Mouse (Mus musculus) forebrain, embryonic 12.5 days (tissue): ENCODE measurements around the gene Lgr6. TPM values are rescaled to one million over a fixed set of nuclear protein-coding genes. Genes with fewer than 3 reads are reported as not detected.

Experiments
- ATAC-seq: fragments of 200-750 bp; cut with Nextera tagmentation; 2 replicates; pipeline ENCODE4 v1.8.0; 2017; ENCODE audit warnings: moderate TSS enrichment; ENCODE audit not compliant: low FRiP score
- H3K27ac ChIP-seq: fragments of 300-500 bp; sonication (generic); 2 replicates; pipeline ENCODE4 v1.5.1; 2016; ENCODE audit warnings: mild to moderate bottlenecking
- H3K27me3 ChIP-seq: fragments of 300-500 bp; sonication (generic); 2 replicates; pipeline ENCODE4 v1.6.1; 2016; ENCODE audit warnings: mild to moderate bottlenecking
- H3K36me3 ChIP-seq: fragments of 300-500 bp; sonication (generic); replicated peaks from 2 replicates; pipeline ENCODE4 v1.6.1; 2016; ENCODE audit warnings: mild to moderate bottlenecking
- H3K4me1 ChIP-seq: fragments of 300-500 bp; sonication (generic); 2 replicates; pipeline ENCODE4 v1.6.1; 2016
- H3K4me2 ChIP-seq: fragments of 300-500 bp; sonication (generic); 2 replicates; pipeline ENCODE4 v1.6.1; 2016; ENCODE audit warnings: mild to moderate bottlenecking, moderate library complexity
- H3K4me3 ChIP-seq: fragments of 300-500 bp; sonication (generic); replicated peaks from 2 replicates; pipeline ENCODE4 v1.5.1; 2016; ENCODE audit warnings: mild to moderate bottlenecking
- H3K9ac ChIP-seq: fragments of 300-500 bp; sonication (generic); 2 replicates; pipeline ENCODE4 v1.6.1; 2016; ENCODE audit warnings: mild to moderate bottlenecking
- H3K9me3 ChIP-seq: fragments of 300-500 bp; sonication (generic); 2 replicates; pipeline ENCODE4 v1.6.1; 2016
- WGBS: fragments of 180-500 bp; shearing (Covaris S2); methylation state at CpG from one replicate; pipeline ENCODE4 v1.1.7; 2016; 5-methylcytosine and 5-hydroxymethylcytosine counted together
- polyA plus RNA-seq: library from polyadenylated mRNA; unstranded; fragments of >200 nt; fragmentation: Nextera tagmentation; extraction: Ambion mirVana; gene quantifications from 2 replicates; pipeline ENCODE4 v1.2.1, GENCODE M21; 2016

Lgr6 gene
- polyA plus RNA-seq, 1 experiment from 2014 or later = 0.42 TPM

- peaks cover 11% of the 10 kb centered on the region; the same call in 1 of the 2 replicates for H3K4me1 ChIP-seq
- no peak overlapping the region for H3K9ac ChIP-seq
- H3K4me2 ChIP-seq = no peak overlapping the region
- no peaks in the 10 kb centered on the region for H3K9me3 ChIP-seq
- no peak overlapping the region for H3K4me3 ChIP-seq
- 89% methylated on average over 8 of the region's 8 CpGs for WGBS
- no peak for ATAC-seq
- no peaks in the 10 kb centered on the region for H3K36me3 ChIP-seq
- H3K27ac ChIP-seq = no peak overlapping the region
- H3K27me3 ChIP-seq = 0 out of 2 replicates have a peak, but pooled peaks cover 3% of the 10 kb centered on the region
Observed at GRCm38 (mm10) chr1:134998231-134998630, 106.8 kb downstream of the Lgr6 start.

- no peak for ATAC-seq
- WGBS = 78% methylated on average over 5 of the region's 5 CpGs
- Histone ChIP-seq H3K27ac (no peak overlapping the region), H3K9me3 (no peaks in the 10 kb centered on the region), H3K4me1 (peaks cover 7% of the 10 kb centered on the region; the same call in 1 of the 2 replicates), H3K4me2 (no peak overlapping the region), H3K27me3 (0 out of 2 replicates have a peak, but pooled peaks cover 3% of the 10 kb centered on the region), H3K9ac (no peak overlapping the region), H3K4me3 (no peak overlapping the region), H3K36me3 (no peaks in the 10 kb centered on the region)
Observed at GRCm38 (mm10) chr1:134997568-134997967, 107.5 kb downstream of the Lgr6 start.

- 87% methylated on average over 7 of the region's 7 CpGs for WGBS
- Histone ChIP-seq H3K4me3 (no peak overlapping the region), H3K9ac (no peak overlapping the region), H3K4me2 (no peak overlapping the region), H3K27me3 (0 out of 2 replicates have a peak, but pooled peaks cover 7% of the 10 kb centered on the region), H3K27ac (no peak overlapping the region), H3K36me3 (no peaks in the 10 kb centered on the region), H3K4me1 (peaks cover 7% of the 10 kb centered on the region; the same call in 1 of the 2 replicates), H3K9me3 (no peaks in the 10 kb centered on the region)
- no peak for ATAC-seq
Observed at GRCm38 (mm10) chr1:134996471-134996870, 108.6 kb downstream of the Lgr6 start.

- peaks cover 9% of the 10 kb centered on the region; the same call in 1 of the 2 replicates for H3K27me3 ChIP-seq
- H3K4me1 ChIP-seq = peaks cover 7% of the 10 kb centered on the region; the same call in 1 of the 2 replicates
- WGBS = 42% methylated on average over 1 of the region's 1 CpGs
- no peak overlapping the region for H3K9ac ChIP-seq
- ATAC-seq = no peak
- H3K4me2 ChIP-seq = no peak overlapping the region
- H3K4me3 ChIP-seq = no peak overlapping the region
- H3K36me3 ChIP-seq = no peaks in the 10 kb centered on the region
- no peaks in the 10 kb centered on the region for H3K9me3 ChIP-seq
- no peak overlapping the region for H3K27ac ChIP-seq
Observed at GRCm38 (mm10) chr1:134995954-134996353, 109.1 kb downstream of the Lgr6 start.

GRCm38 (mm10) chr1:134995437-134995836 is 109.6 kb downstream of the Lgr6 start:
- WGBS = 56% methylated on average over 4 of the region's 4 CpGs
- ATAC-seq = no peak

GRCm38 (mm10) chr1:134994739-134995138 is 110.3 kb downstream of the Lgr6 start:
- Histone ChIP-seq H3K27me3 (peaks cover 21% of the 10 kb centered on the region; the same call in 1 of the 2 replicates), H3K4me1 (peaks cover 7% of the 10 kb centered on the region; the same call in 1 of the 2 replicates), H3K9me3 (no peaks in the 10 kb centered on the region), H3K4me3 (no peak overlapping the region), H3K4me2 (no peak overlapping the region), H3K27ac (no peak overlapping the region), H3K36me3 (no peaks in the 10 kb centered on the region), H3K9ac (no peak overlapping the region)
- 72% methylated on average over 3 of the region's 3 CpGs for WGBS
- no peak for ATAC-seq

More at GRCm38 (mm10) chr1:134995437-134995836, 109.6 kb downstream of the Lgr6 start:
- Histone ChIP-seq H3K27me3 (peaks cover 14% of the 10 kb centered on the region; the same call in 1 of the 2 replicates), H3K9me3 (no peaks in the 10 kb centered on the region), H3K27ac (no peak overlapping the region), H3K4me3 (no peak overlapping the region), H3K9ac (no peak overlapping the region), H3K36me3 (no peaks in the 10 kb centered on the region), H3K4me1 (peaks cover 7% of the 10 kb centered on the region; the same call in 1 of the 2 replicates), H3K4me2 (no peak overlapping the region)

- 51% methylated on average over 8 of the region's 8 CpGs for WGBS
- Histone ChIP-seq H3K4me1 (peaks cover 15% of the 10 kb centered on the region; the same call in 1 of the 2 replicates), H3K9me3 (no peaks in the 10 kb centered on the region), H3K9ac (no peak overlapping the region), H3K27me3 (peaks cover 36% of the 10 kb centered on the region), H3K4me3 (no peak overlapping the region), H3K27ac (no peak overlapping the region), H3K36me3 (no peaks in the 10 kb centered on the region), H3K4me2 (no peak overlapping the region)
- no peak for ATAC-seq
Observed at GRCm38 (mm10) chr1:134992046-134992645, 112.9 kb downstream of the Lgr6 start.

- H3K27ac ChIP-seq = no peak overlapping the region
- ATAC-seq = no peak
- peaks cover 10% of the 10 kb centered on the region; the same call in 1 of the 2 replicates for H3K4me1 ChIP-seq
- H3K27me3 ChIP-seq = peaks cover 48% of the 10 kb centered on the region
- H3K36me3 ChIP-seq = no peaks in the 10 kb centered on the region
- H3K9me3 ChIP-seq = no peaks in the 10 kb centered on the region
- no peak overlapping the region for H3K4me3 ChIP-seq
- WGBS = 10% methylated on average over 7 of the region's 7 CpGs
- no peak overlapping the region for H3K9ac ChIP-seq
- H3K4me2 ChIP-seq = no peak overlapping the region
Observed at GRCm38 (mm10) chr1:134989372-134989771, 115.7 kb downstream of the Lgr6 start.

- Histone ChIP-seq H3K36me3 (no peaks in the 10 kb centered on the region), H3K27me3 (peaks cover 46% of the 10 kb centered on the region), H3K9ac (peak overlapping the region; percentile 59), H3K4me1 (peaks cover 10% of the 10 kb centered on the region; the same call in 1 of the 2 replicates), H3K4me3 (peak overlapping the region; percentile 48), H3K4me2 (peak overlapping the region; percentile 78), H3K9me3 (no peaks in the 10 kb centered on the region), H3K27ac (no peak overlapping the region)
- peak; percentile 39 for ATAC-seq
- WGBS = 8% methylated on average over 14 of the region's 14 CpGs
Observed at GRCm38 (mm10) chr1:134987962-134988341, 117.1 kb downstream of the Lgr6 start.

GRCm38 (mm10) chr1:134987173-134987961 is 117.7 kb downstream of the Lgr6 start:
- WGBS = 32% methylated on average over 48 of the region's 48 CpGs

GRCm38 (mm10) chr1:134972920-134973319 is 132.2 kb downstream of the Lgr6 start:
- Histone ChIP-seq H3K4me1 (no peaks in the 10 kb centered on the region), H3K27me3 (no peaks in the 10 kb centered on the region), H3K36me3 (peaks cover 52% of the 10 kb centered on the region), H3K9ac (no peak overlapping the region), H3K4me2 (no peak overlapping the region), H3K9me3 (no peaks in the 10 kb centered on the region), H3K4me3 (no peak overlapping the region), H3K27ac (no peak overlapping the region)
- no peak for ATAC-seq
- 62% methylated on average over 1 of the region's 1 CpGs for WGBS

More at GRCm38 (mm10) chr1:134987173-134987961, 117.7 kb downstream of the Lgr6 start:
- peak overlapping the region; percentile 48 for H3K4me3 ChIP-seq
- peak; percentile 89 for ATAC-seq
- H3K27ac ChIP-seq = no peak overlapping the region
- peak overlapping the region; percentile 78 for H3K4me2 ChIP-seq
- H3K27me3 ChIP-seq = peaks cover 46% of the 10 kb centered on the region
- no peaks in the 10 kb centered on the region for H3K9me3 ChIP-seq
- peak overlapping the region; percentile 59 for H3K9ac ChIP-seq
- peaks cover 10% of the 10 kb centered on the region; the same call in 1 of the 2 replicates for H3K4me1 ChIP-seq
- H3K36me3 ChIP-seq = no peaks in the 10 kb centered on the region

- no peak for ATAC-seq
- Histone ChIP-seq H3K27ac (no peak overlapping the region), H3K36me3 (peaks cover 30% of the 10 kb centered on the region), H3K4me2 (no peak overlapping the region), H3K27me3 (peaks cover 8% of the 10 kb centered on the region; the same call in 1 of the 2 replicates), H3K4me1 (peaks cover 11% of the 10 kb centered on the region), H3K9ac (no peak overlapping the region), H3K4me3 (no peak overlapping the region), H3K9me3 (no peaks in the 10 kb centered on the region)
- 100% methylated on average over 2 of the region's 2 CpGs for WGBS
Observed at GRCm38 (mm10) chr1:134965430-134965829, 139.6 kb downstream of the Lgr6 start.
